In the genomic region with DNA sequence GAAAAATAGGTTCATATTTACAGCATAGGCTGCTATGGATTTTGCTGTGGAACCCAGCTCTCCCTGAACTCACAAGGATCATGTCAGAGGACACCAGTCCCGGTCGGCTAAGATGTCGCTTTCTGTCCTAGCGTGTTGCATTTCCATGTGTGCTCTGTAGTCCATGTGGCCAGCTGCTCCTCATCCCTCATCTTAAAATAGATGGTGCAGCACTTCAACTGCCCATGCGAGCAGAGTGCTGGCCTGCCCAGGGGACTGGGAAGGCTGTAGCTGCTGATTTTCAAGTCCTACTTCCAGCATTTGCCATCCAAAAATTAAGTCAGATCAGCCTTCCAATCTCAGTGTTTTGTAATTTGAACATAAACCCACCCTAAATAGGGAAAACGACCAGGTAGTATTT, we compare ENCODE assay signal across 25 mouse cellular contexts.
"Had no signal": no experiment of that assay in that cellular context is flagged by ENCODE, and none has a peak within 500 bp of the region (broad histone marks: within the 10 kb centered on the region; RNA-seq: fewer than 3 reads in every experiment).

No protein-coding gene starts in this region.

- H3K4me3 ChIP-seq: layer of hippocampus, adult 2 months; limb, embryonic 10.5 days; limb, embryonic 13.5 days; liver, embryonic 12.5 days; liver, embryonic 15.5 days; lung, embryonic 15.5 days; megakaryocyte, embryonic 14.5 days; neural tube, embryonic 12.5 days; neural tube, embryonic 15.5 days had no signal

- H3K9me3 ChIP-seq: limb, embryonic 10.5 days; limb, embryonic 13.5 days; liver, embryonic 12.5 days; liver, embryonic 15.5 days; lung, embryonic 15.5 days; megakaryocyte, embryonic 14.5 days; neural tube, embryonic 12.5 days; neural tube, embryonic 15.5 days had no signal

- H3K36me3 ChIP-seq: limb, embryonic 10.5 days; limb, embryonic 13.5 days; liver, embryonic 12.5 days; liver, embryonic 15.5 days; lung, embryonic 15.5 days; neural tube, embryonic 12.5 days; neural tube, embryonic 15.5 days had no signal

- H3K9ac ChIP-seq: limb, embryonic 13.5 days; liver, embryonic 12.5 days; liver, embryonic 15.5 days; lung, embryonic 15.5 days; neural tube, embryonic 12.5 days; neural tube, embryonic 15.5 days had no signal

- H3K4me1 ChIP-seq: liver, embryonic 15.5 days; lung, embryonic 15.5 days; neural tube, embryonic 12.5 days; neural tube, embryonic 15.5 days had no signal

- H3K27ac ChIP-seq: kidney, postnatal 0 days; layer of hippocampus, adult 2 months; limb, embryonic 10.5 days; limb, embryonic 13.5 days; liver, embryonic 12.5 days; liver, embryonic 15.5 days; lung, embryonic 15.5 days; neural tube, embryonic 12.5 days; neural tube, embryonic 15.5 days; stomach, postnatal 0 days had no signal

- H3K4me2 ChIP-seq: limb, embryonic 13.5 days; liver, embryonic 12.5 days; liver, embryonic 15.5 days; lung, embryonic 15.5 days; midbrain, embryonic 11.5 days; neural tube, embryonic 12.5 days; neural tube, embryonic 15.5 days had no signal

- DNase-seq: kidney, postnatal 25 days; layer of hippocampus, postnatal 36 days; liver; lung, adult 18-20 months; lung, postnatal 10 days; lung, postnatal 36 days; midbrain, embryonic 14.5 days; right cerebral cortex, adult 18-20 months; right cerebral cortex, postnatal 14 days; right cerebral cortex, postnatal 4 days; thymus, adult 2 months; thymus, postnatal 14 days; thymus, postnatal 4 days had no signal

- ATAC-seq: liver, embryonic 12.5 days had no signal

- H3K27me3 ChIP-seq: limb, embryonic 13.5 days; liver, embryonic 12.5 days; liver, embryonic 15.5 days; lung, embryonic 15.5 days; neural tube, embryonic 12.5 days; neural tube, embryonic 15.5 days had no signal
